Mouse (Mus musculus) thymus, adult 2 months (tissue): ENCODE results near the gene Rab40c.

Source experiments
- CTCF ChIP-seq: fragments of 200-500 bp; IDR thresholded peaks from 2 replicates; pipeline ENCODE4 v1.5.1; 2012; ENCODE audit warnings: mild to moderate bottlenecking, control low read depth, low read length, moderate library complexity, borderline replicate concordance; ENCODE audit not compliant: control insufficient read depth, poor library complexity, insufficient read depth; ENCODE audit errors: extremely low read depth
- POLR2A ChIP-seq: fragments of 200-500 bp; IDR thresholded peaks from 2 replicates; pipeline ENCODE4 v1.6.1; 2012; ENCODE audit warnings: mild to moderate bottlenecking, low read length, control low read depth, moderate library complexity; ENCODE audit not compliant: control insufficient read depth, poor library complexity, insufficient read depth; ENCODE audit errors: extremely low read depth

- TF ChIP-seq POLR2A, result no peak
- no peak for TF ChIP-seq CTCF
Measured at GRCm38 (mm10) chr17:25944366-25945163, 25.0 kb upstream of the Rab40c start, which contains the start of the genes Pigq and Nhlrc4.
